Mouse (Mus musculus) testis, adult 2 months (tissue): Measurements from ENCODE around the gene Txndc16.
A peak's percentile ranks its signal among the peaks of the same experiment; 100 is the strongest.

Experiments
- CTCF ChIP-seq: fragments of 200-500 bp; IDR thresholded peaks from 2 replicates; pipeline ENCODE4 v1.5.1; 2012; ENCODE audit warnings: low read depth, mild to moderate bottlenecking, inconsistent platforms, low read length, moderate library complexity; ENCODE audit not compliant: control insufficient read depth, insufficient read depth, insufficient replicate concordance
- POLR2A ChIP-seq: fragments of 200-500 bp; IDR thresholded peaks from 2 replicates; pipeline ENCODE4 v1.6.1; 2012; ENCODE audit warnings: low read depth, mild to moderate bottlenecking, inconsistent platforms, low read length, moderate library complexity; ENCODE audit not compliant: control insufficient read depth

- TF ChIP-seq POLR2A, result peak; percentile 49
- TF ChIP-seq CTCF, result no peak
Observed at GRCm38 (mm10) chr14:45219281-45220089, 643 bp downstream of the Txndc16 start, which contains the start of gene Gpr137c.
